Mouse (Mus musculus) 416B (cell line): Measurements from ENCODE around the gene Cnfn.
A peak's percentile ranks its signal among the peaks of the same experiment; 100 is the strongest.

Experiments used
- DNase-seq: peaks from one replicate; pipeline ENCODE4 v3.0.0; 2011; ENCODE audit warnings: low read depth

Cnfn gene

GRCm38 (mm10) chr7:25390054-25390770, 20.7 kb upstream of the Cnfn start:
- peak; percentile 59 for DNase-seq

- DNase-seq = no peak
Measured at GRCm38 (mm10) chr7:25388916-25389315, 19.4 kb upstream of the Cnfn start.

GRCm38 (mm10) chr7:25387811-25388440, 18.4 kb upstream of the Cnfn start:
- DNase-seq = no peak

- DNase-seq = peak; percentile 85
Measured at GRCm38 (mm10) chr7:25385850-25386555, 16.5 kb upstream of the Cnfn start.

- DNase-seq = no peak
Measured at GRCm38 (mm10) chr7:25385259-25385658, 15.7 kb upstream of the Cnfn start.

- peak; percentile 80 for DNase-seq
Measured at GRCm38 (mm10) chr7:25384818-25385217, 15.3 kb upstream of the Cnfn start.

- no peak for DNase-seq
Measured at GRCm38 (mm10) chr7:25384318-25384717, 14.8 kb upstream of the Cnfn start.

- no peak for DNase-seq
Measured at GRCm38 (mm10) chr7:25383891-25384290, 14.4 kb upstream of the Cnfn start.

- no peak for DNase-seq
Measured at GRCm38 (mm10) chr7:25383385-25383784, 13.9 kb upstream of the Cnfn start.

- no peak for DNase-seq
Measured at GRCm38 (mm10) chr7:25382541-25382940, 13.0 kb upstream of the Cnfn start.

GRCm38 (mm10) chr7:25381284-25381680, 11.8 kb upstream of the Cnfn start:
- DNase-seq = no peak

- DNase-seq = no peak
Measured at GRCm38 (mm10) chr7:25380392-25381283, 11.1 kb upstream of the Cnfn start.

- peak; percentile 54 for DNase-seq
Measured at GRCm38 (mm10) chr7:25379551-25380351, 10.2 kb upstream of the Cnfn start.

- no peak for DNase-seq
Measured at GRCm38 (mm10) chr7:25378181-25379100, 8.9 kb upstream of the Cnfn start.

- DNase-seq = no peak
Measured at GRCm38 (mm10) chr7:25377100-25377700, 7.7 kb upstream of the Cnfn start.

GRCm38 (mm10) chr7:25376556-25376955, 7.0 kb upstream of the Cnfn start:
- no peak for DNase-seq

- DNase-seq = no peak
Measured at GRCm38 (mm10) chr7:25372441-25372840, 2.9 kb upstream of the Cnfn start.

GRCm38 (mm10) chr7:25368333-25368732, 1.2 kb downstream of the Cnfn start:
- no peak for DNase-seq

GRCm38 (mm10) chr7:25367632-25368293, 1.8 kb downstream of the Cnfn start:
- no peak for DNase-seq
